Comparison of ENCODE assay signal across 8 mouse cellular contexts in genomic region chr11:98412273-98412796, GRCm38 (mm10). TPM values are rescaled to one million over a fixed set of nuclear protein-coding genes. Genes with fewer than 3 reads are reported as not detected.
DNase-seq lines count a peak whose midpoint lies in the region; ATAC-seq and TF ChIP-seq lines count a peak whose summit lies in the region.

Gene Erbb2 (plus strand): TSS chr11:98412470.

- no peak within 1 kb of the TSS for H3K27ac ChIP-seq in ES-Bruce4 (ENCODE audit: insufficient read depth, low read length)
- peak within 1 kb of the TSS; percentile 84 for H3K27ac ChIP-seq in hindbrain, embryonic 13.5 days

- H3K4me3 ChIP-seq in ES-Bruce4 (ENCODE audit: low read depth, low read length), result peak within 1 kb of the TSS; percentile 70
- peak within 1 kb of the TSS; percentile 63 for H3K4me3 ChIP-seq in hindbrain, embryonic 13.5 days

- TF ChIP-seq EP300 in ES-Bruce4 (IDR thresholded peaks at IDR 0.05; ENCODE audit: insufficient read depth, low read depth, low read length), result 0 out of 2 replicates have a peak, but pooled peaks have one; percentile 21

- no peaks in the 10 kb centered on the region for H3K27me3 ChIP-seq in ES-Bruce4 (ENCODE audit: control insufficient read depth, insufficient read depth, low read length, poor library complexity, severe bottlenecking)
- peaks cover 56% of the 10 kb centered on the region for H3K27me3 ChIP-seq in hindbrain, embryonic 13.5 days

- no peak for TF ChIP-seq CTCF in ES-Bruce4 (IDR thresholded peaks at IDR 0.05; ENCODE audit: low read depth, low read length)

- peak within 1 kb of the TSS; percentile 92 for H3K9ac ChIP-seq in ES-Bruce4 (ENCODE audit: low read depth, poor library complexity, severe bottlenecking)
- peak within 1 kb of the TSS; percentile 83 for H3K9ac ChIP-seq in hindbrain, embryonic 13.5 days

- H3K36me3 ChIP-seq in ES-Bruce4 (ENCODE audit: control insufficient read depth, insufficient read depth, low read length, poor library complexity, severe bottlenecking), result no peaks in the 10 kb centered on the region
- no peaks in the 10 kb centered on the region for H3K36me3 ChIP-seq in hindbrain, embryonic 13.5 days

- peak; percentile 79 for DNase-seq in adrenal gland, postnatal 14 days
- peak; percentile 79 for DNase-seq in forelimb bud, embryonic 11.5 days (ENCODE audit: low read depth, low spot score)
- peak; percentile 73 for DNase-seq in liver
- peak; percentile 85 for DNase-seq in neural tube, embryonic 10.5 days (ENCODE audit: extremely low spot score, low spot score)
- no peak for DNase-seq in spleen, postnatal 14 days (ENCODE audit: low spot score in 2 of 2)
- no peak for DNase-seq in left cerebral cortex, adult 11 months (ENCODE audit: low spot score)

- ATAC-seq in hindbrain, embryonic 13.5 days (ENCODE audit: low FRiP score), result 0 out of 2 replicates have a peak, but pooled peaks have one; percentile 29

- under 1% methylated on average over 47 of the region's 49 CpGs for WGBS in hindbrain, embryonic 13.5 days

- peak; percentile 29 for TF ChIP-seq POLR2A in ES-Bruce4 (IDR thresholded peaks at IDR 0.05; ENCODE audit: insufficient read depth, low read length)

- no peaks in the 10 kb centered on the region for H3K9me3 ChIP-seq in ES-Bruce4 (replicated peaks; ENCODE audit: control insufficient read depth, insufficient read depth, low read length, poor library complexity, severe bottlenecking)
- no peaks in the 10 kb centered on the region for H3K9me3 ChIP-seq in hindbrain, embryonic 13.5 days

- H3K4me2 ChIP-seq in hindbrain, embryonic 13.5 days, result peak within 1 kb of the TSS; percentile 97

- H3K4me1 ChIP-seq in ES-Bruce4 (ENCODE audit: control insufficient read depth, insufficient read depth, low read length), result peaks cover 10% of the 10 kb centered on the region
- peaks cover 35% of the 10 kb centered on the region for H3K4me1 ChIP-seq in hindbrain, embryonic 13.5 days (replicated peaks)

RNA-seq across cellular contexts. Expression of gene Erbb2, which starts in this region (rescaled TPM):
- 11.0 and 12.4 TPM in 2 replicates for polyA plus RNA-seq in ES-Bruce4 (2011; ENCODE audit: insufficient read depth, insufficient read length, low read depth, missing spikeins)
- total RNA-seq in adrenal gland, postnatal 14 days (2021), result 5.9 and 6.8 TPM in 2 replicates
- 8.4 and 9.9 TPM in 2 replicates for polyA plus RNA-seq in hindbrain, embryonic 13.5 days (2015; fragmentation: Nextera tagmentation; extraction: Ambion mirVana)

Comparison
In these comparisons a context has a peak if more than half of its experiments do, and no peak if none do; other contexts are left out.
1. DNase-seq: peak in adrenal gland, postnatal 14 days (single experiment), forelimb bud, embryonic 11.5 days (single experiment), liver (single experiment) and neural tube, embryonic 10.5 days (single experiment); none in spleen, postnatal 14 days (0 of 2) and left cerebral cortex, adult 11 months (single experiment).